Mouse (Mus musculus): ENCODE measurements at regions not wholly inside any gene's neighbourhood (a gene's known extent, or its start where the extent isn't known, plus 50 kb on each side); places are given as distances from the start of the nearest gene placed in this dataset.
A peak's percentile ranks its signal among the peaks of the same experiment; 100 is the strongest.

DNA sequence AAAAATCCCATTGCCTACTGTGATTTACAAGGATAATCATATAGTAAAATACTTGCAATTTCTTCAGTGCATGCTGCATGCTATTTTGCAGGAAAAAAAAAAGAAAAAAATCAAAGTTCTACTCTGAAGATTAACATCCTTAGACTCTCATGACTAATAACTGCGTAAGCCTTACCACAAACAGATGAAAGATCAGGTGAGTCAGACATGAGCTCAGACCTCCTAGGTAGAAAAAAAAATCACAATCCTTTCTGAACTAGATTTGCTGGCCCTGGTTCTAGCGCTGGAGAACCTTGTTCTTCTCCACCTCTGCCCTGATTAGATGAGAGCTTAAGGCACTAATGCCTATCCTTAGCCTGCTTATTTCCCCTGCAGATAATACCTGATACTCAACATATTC is 96.1 kb upstream of the Snap25 start:
- DNase-seq (ENCODE audit: low spot score): no peak

DNA sequence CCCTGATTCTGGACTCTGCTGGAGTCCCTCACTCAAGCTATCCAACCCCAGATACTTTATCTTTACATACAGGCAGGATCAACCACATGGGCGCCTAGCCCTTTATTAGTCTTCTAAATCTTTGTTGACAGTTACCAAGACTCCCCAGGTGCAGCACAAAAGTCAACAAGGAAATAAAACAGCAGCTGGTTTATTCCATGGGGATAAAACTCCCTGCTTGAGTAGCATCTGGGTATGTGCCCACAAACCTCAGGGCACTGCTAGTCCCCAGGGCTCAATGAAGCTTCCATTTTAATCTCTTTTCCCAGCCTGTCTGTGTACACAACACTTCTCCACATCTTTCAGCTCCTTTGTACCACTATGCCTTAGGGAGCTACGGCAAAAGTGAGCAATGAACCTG is 95.1 kb upstream of the Snap25 start:
- no peak for DNase-seq (ENCODE audit: low spot score)

DNA sequence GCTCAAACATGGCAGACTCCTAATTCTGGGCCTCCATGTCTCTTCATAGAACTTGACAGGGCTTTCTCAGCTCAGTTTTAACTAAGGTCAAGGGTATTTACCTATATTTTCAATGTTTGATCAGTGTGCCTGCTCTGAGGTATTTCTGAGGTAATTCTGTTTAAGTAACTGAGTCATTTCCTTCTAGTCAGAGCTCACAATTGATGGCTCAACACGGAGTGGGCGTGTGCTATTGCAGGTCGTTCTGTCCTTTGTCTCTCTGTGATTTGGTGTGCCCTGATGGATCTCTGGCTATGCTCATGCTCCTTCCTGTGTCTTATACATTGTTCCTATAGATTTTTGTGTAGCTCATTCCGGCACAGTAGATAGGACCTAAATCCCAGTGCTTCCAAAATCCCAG is 92.9 kb upstream of the Snap25 start:
- no peak for DNase-seq (ENCODE audit: low spot score)

DNA sequence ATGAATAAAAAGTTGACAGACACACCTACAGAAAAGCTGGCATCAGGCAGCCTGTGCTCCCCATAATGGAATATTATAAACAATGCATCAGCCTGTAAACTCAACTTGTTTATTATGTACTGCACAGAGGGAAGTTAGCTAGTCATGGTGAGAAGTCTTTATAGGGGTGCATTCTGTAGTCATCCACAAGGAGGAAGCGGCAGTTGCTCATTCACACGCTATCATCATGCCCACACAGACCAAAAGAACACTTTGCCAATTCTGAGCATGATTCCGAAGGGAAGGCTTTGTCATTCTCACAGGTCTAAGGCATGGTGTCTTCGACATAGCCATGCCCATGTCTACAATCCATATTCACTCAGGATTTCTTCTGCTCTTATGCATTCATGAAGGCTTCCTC is 92.3 kb upstream of the Snap25 start:
- DNase-seq (ENCODE audit: low spot score): no peak

DNA sequence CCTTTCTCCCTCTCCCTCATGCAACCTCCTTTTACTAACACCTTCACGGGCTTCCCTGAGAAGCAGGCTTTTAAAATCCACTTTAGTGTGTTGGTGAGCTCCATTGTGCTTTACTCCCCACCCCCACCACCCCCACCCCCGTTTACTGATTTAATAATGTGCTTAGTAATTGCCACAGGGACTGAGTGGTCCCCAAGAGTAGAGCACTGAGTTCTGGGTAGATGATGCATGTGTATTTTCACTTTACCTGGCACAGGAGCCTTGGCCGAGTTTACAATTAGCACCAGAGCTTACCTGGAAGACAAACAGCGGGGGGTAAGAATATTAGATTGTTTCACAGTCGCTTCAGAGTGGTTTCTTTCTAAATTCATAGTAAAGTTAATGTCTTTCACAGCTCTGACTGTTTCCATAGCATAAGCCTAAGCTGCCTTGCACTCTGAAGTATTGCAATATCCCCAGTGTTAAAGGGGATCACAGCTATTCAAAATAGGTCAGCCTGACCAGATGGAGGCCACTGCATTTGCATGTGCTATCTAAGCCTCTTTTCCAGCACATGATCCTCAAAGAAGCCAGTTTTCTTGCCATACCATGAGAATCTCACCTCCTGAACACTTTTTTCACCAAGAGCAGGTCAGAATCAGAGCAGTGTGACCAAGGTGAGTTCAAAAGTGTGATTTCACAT is 89.3 kb upstream of the Snap25 start:
- peak; percentile 34 for DNase-seq (ENCODE audit: low spot score)

DNA sequence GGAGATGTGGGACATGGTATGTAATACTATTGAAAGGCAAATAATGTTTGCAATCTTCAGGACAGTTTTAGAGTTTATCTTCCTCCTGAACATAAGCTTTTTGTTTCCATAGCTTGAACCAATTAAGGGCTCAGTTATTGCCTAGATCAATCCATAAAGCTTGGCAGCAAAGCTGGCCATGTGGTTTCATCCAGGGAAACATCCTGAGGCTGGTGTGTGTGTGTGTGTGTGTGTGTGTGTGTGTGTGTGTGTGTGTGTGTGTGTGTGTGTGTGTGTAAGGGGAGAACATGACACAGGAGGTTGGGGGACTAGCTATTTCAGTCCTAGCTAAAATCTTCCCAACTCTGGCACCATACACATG is 88.8 kb upstream of the Snap25 start:
- no peak for DNase-seq (ENCODE audit: low spot score)

DNA sequence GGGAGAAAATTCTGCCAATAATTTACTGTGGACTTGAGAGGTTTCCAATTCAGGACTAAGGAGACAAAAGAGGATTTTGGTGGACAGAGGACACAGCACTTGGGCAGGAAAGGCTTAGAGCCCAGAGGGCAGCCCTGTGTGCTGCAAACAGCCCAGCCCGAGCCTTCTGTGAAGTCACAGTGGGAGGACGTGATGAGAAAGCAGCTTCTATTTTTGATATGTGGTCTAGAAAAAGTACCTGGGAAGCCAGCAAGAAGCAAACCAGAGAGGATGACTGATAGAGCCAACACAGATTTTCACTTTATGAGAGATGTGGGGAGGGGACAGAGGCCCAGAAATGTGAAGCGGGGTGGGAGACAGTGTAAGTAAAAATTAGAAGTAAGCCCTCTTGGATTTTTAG is 66.3 kb upstream of the Snap25 start:
- DNase-seq (ENCODE audit: low spot score): no peak

DNA sequence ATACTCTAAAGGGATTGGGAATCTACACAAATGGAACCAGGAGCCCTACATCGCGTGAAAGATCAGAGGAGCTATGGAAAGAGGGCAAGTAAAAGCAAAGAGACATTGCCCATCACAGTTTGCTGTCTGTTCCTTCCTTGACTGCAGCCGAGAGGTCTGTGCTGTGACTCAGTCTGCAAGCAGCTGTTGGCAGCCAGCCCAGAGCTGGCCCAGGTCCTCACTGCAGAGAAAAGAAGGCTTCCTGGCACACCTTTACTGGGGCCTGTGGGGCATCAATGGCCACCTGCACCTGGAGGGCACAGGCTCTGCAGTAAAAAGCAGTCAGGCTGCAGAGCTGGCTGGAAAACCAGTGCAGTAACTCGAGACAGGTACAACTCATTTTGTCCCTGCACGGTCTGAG is 64.6 kb upstream of the Snap25 start:
- DNase-seq (ENCODE audit: low spot score): no peak

DNA sequence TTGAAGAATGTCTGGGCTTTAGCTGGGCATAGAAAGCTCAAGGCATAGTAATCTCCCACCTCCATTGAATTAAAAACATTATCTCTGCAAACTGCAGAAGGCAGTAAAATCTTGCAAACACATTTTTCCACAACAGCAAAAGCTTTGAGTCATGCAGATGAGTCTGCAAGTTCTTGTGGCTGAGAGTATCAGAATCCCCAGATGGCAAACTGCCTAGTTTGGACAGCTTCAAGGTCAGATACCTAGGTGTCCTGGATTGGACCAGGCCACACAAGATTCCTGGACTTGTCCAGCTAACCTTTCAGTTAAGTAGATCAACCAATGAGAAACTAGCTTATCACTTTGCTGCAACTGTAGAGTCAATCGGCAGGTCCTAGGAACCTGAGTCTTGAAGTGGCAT is 62.5 kb upstream of the Snap25 start:
- DNase-seq (ENCODE audit: low spot score): no peak

DNA sequence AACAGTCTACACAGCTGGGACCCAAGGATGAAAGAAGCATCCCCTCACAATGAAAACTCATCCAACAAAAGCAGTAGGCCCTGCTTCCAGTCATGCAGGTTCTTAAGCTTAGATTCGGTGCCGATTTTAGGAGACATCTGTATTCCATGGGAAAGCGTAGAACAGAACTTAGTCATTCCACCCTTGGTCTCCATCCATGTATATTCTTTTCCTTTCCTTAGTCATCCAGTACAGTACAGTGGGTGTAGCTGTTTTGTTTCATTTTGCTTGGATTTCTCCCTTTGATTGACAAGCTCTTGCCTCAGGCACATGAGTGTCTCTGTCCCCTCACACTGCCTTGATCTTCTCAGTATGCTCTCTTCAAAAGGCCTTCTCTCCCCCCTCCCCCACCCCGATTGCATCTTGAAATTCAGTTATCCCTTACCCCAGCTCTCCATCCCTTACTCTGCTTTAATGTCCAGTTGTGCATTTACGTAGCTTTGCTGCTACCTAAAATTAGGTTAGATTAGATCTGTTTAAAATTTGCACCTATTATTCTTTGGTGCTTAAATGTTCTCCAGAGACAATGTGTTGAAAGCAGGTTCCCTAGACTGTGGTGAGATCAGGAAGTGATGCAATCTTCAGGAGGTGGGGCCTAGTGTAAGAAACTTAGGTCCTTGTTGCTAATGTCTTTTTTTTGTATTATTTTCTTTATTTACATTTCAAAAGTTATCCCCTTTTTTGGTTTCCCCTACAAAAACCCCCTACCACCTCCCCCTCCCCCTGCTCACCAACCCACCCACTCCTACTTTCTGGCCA is 60.8 kb upstream of the Snap25 start:
- no peak for DNase-seq (ENCODE audit: low spot score)
